Mouse (Mus musculus): ENCODE data around the gene Klrc2. TPM values are rescaled to one million over a fixed set of nuclear protein-coding genes. Genes with fewer than 3 reads are reported as not detected.

Klrc2 gene
- polyA plus RNA-seq, 1 experiment from 2014 or later = not detected

Small RNA genes lying within 50 kb of the gene (microRNA-seq; reads per million reads assigned to microRNA genes)
- not detected for gene Mir680-1

Other genes starting within 250 kb of the Klrc2 start
- 3.0 and 3.2 TPM in 2 replicates for gene Clec1a, start 208.7 kb downstream of the Klrc2 start, polyA plus RNA-seq (2015; fragmentation: Nextera tagmentation; extraction: Ambion mirVana)
- 0.29 and 0.48 TPM in 2 replicates for gene Olr1, start 153.5 kb downstream of the Klrc2 start, polyA plus RNA-seq (2015; fragmentation: Nextera tagmentation; extraction: Ambion mirVana)
- 0.12 TPM in 1 of 2 replicates, not detected in the other for gene Tmem52b, start 148.1 kb downstream of the Klrc2 start, polyA plus RNA-seq (2015; fragmentation: Nextera tagmentation; extraction: Ambion mirVana)
- gene Gabarapl1, start 127.5 kb downstream of the Klrc2 start, polyA plus RNA-seq (2015; fragmentation: Nextera tagmentation; extraction: Ambion mirVana) = 40.3 and 41.3 TPM in 2 replicates
- not detected in 2 replicates for gene Klre1, start 82.8 kb downstream of the Klrc2 start, polyA plus RNA-seq (2015; fragmentation: Nextera tagmentation; extraction: Ambion mirVana)
- not detected in 2 replicates for gene Klrd1, start 68.9 kb downstream of the Klrc2 start, polyA plus RNA-seq (2015; fragmentation: Nextera tagmentation; extraction: Ambion mirVana)
- 0.04 TPM in 1 of 2 replicates, not detected in the other for gene Klrk1, start 36.8 kb downstream of the Klrc2 start, polyA plus RNA-seq (2015; fragmentation: Nextera tagmentation; extraction: Ambion mirVana)
- not detected in 2 replicates for gene Klrc3, start 17.4 kb downstream of the Klrc2 start, polyA plus RNA-seq (2015; fragmentation: Nextera tagmentation; extraction: Ambion mirVana)
- not detected in 2 replicates for gene Klrc1, start 18.3 kb upstream of the Klrc2 start, polyA plus RNA-seq (2015; fragmentation: Nextera tagmentation; extraction: Ambion mirVana)
- not detected in 2 replicates for gene Klri1, start 56.4 kb upstream of the Klrc2 start, polyA plus RNA-seq (2015; fragmentation: Nextera tagmentation; extraction: Ambion mirVana)
- gene Klri2, start 79.8 kb upstream of the Klrc2 start, polyA plus RNA-seq (2015; fragmentation: Nextera tagmentation; extraction: Ambion mirVana) = not detected in 2 replicates
- not detected in 2 replicates for gene Gm156, start 123.6 kb upstream of the Klrc2 start, polyA plus RNA-seq (2015; fragmentation: Nextera tagmentation; extraction: Ambion mirVana)
- not detected in 2 replicates for gene Gm17631, start 202.0 kb upstream of the Klrc2 start, polyA plus RNA-seq (2015; fragmentation: Nextera tagmentation; extraction: Ambion mirVana)
- gene Klra17, start 216.0 kb upstream of the Klrc2 start, polyA plus RNA-seq (2015; fragmentation: Nextera tagmentation; extraction: Ambion mirVana) = not detected in 2 replicates